Mouse (Mus musculus): ENCODE results near the gene Mrrf.

- TF ChIP-seq CTCF (IDR thresholded peaks at IDR 0.05; ENCODE audit: low read depth) (no peak), EP300 (IDR thresholded peaks at IDR 0.05; ENCODE audit: low read depth) (no peak)
These were observed 48.7 kb downstream of the Mrrf start for GRCm38 (mm10) chr2:36184876-36185275.

All from liver, postnatal 0 days (tissue).